Mouse (Mus musculus) cerebellum, adult (tissue): ENCODE measurements around the gene Ywhab.

Source experiments
- ATAC-seq: cut with Nextera tagmentation; 2 replicates; pipeline ENCODE4 v1.9.2; 2017; ENCODE audit warnings: mild to moderate bottlenecking, moderate library complexity, mixed read lengths; ENCODE audit not compliant: insufficient number of reproducible peaks, low FRiP score, low TSS enrichment

The Ywhab gene

GRCm38 (mm10) chr2:163994654-163994976, at the start of gene Ywhab:
Ywhab (plus strand) TSS chr2:163994960.
- no peak; the same call in 1 of the 2 replicates for ATAC-seq

GRCm38 (mm10) chr2:163946221-163946620, 48.5 kb upstream of the Ywhab start:
- no peak for ATAC-seq

GRCm38 (mm10) chr2:163947976-163948375, 46.8 kb upstream of the Ywhab start:
- peak; percentile 65 for ATAC-seq

- peak; percentile 89 for ATAC-seq
Observed at GRCm38 (mm10) chr2:163951770-163952169, 43.0 kb upstream of the Ywhab start.

- ATAC-seq: no peak
Observed at GRCm38 (mm10) chr2:163953622-163954310, 41.0 kb upstream of the Ywhab start.

- peak; percentile 97 for ATAC-seq
Observed at GRCm38 (mm10) chr2:163964606-163965560, 29.9 kb upstream of the Ywhab start.

- no peak for ATAC-seq
Observed at GRCm38 (mm10) chr2:163965706-163966105, 29.1 kb upstream of the Ywhab start.

- ATAC-seq: no peak
Observed at GRCm38 (mm10) chr2:163968581-163968980, 26.2 kb upstream of the Ywhab start.

- ATAC-seq: no peak
Observed at GRCm38 (mm10) chr2:163970326-163970725, 24.4 kb upstream of the Ywhab start.

- ATAC-seq: no peak
Observed at GRCm38 (mm10) chr2:163974056-163974455, 20.7 kb upstream of the Ywhab start.

- no peak for ATAC-seq
Observed at GRCm38 (mm10) chr2:163976448-163976847, 18.3 kb upstream of the Ywhab start.

GRCm38 (mm10) chr2:163987233-163987632, 7.5 kb upstream of the Ywhab start:
- ATAC-seq: no peak

- ATAC-seq: no peak
Observed at GRCm38 (mm10) chr2:163992871-163993270, 1.9 kb upstream of the Ywhab start.

- ATAC-seq: peak; percentile 98
Observed at GRCm38 (mm10) chr2:163994977-163995862, 460 bp downstream of the Ywhab start.

- no peak for ATAC-seq
Observed at GRCm38 (mm10) chr2:163996275-163996674, 1.5 kb downstream of the Ywhab start.

GRCm38 (mm10) chr2:163996899-163997298, 2.1 kb downstream of the Ywhab start:
- ATAC-seq: no peak

- no peak for ATAC-seq
Observed at GRCm38 (mm10) chr2:163998981-163999380, 4.2 kb downstream of the Ywhab start.

GRCm38 (mm10) chr2:164002637-164003036, 7.9 kb downstream of the Ywhab start:
- ATAC-seq: no peak

- no peak for ATAC-seq
Observed at GRCm38 (mm10) chr2:164004503-164004902, 9.7 kb downstream of the Ywhab start.

GRCm38 (mm10) chr2:164006932-164007331, 12.2 kb downstream of the Ywhab start:
- no peak for ATAC-seq
